Mouse (Mus musculus): ENCODE measurements around the gene Cggbp1. TPM values are rescaled to one million over a fixed set of nuclear protein-coding genes. Genes with fewer than 3 reads are reported as not detected.

Gene Cggbp1
- polyA plus RNA-seq (2012; ENCODE audit: insufficient read depth, insufficient read length, missing spikeins): 76.4 and 84.7 TPM in 2 replicates

DNA sequence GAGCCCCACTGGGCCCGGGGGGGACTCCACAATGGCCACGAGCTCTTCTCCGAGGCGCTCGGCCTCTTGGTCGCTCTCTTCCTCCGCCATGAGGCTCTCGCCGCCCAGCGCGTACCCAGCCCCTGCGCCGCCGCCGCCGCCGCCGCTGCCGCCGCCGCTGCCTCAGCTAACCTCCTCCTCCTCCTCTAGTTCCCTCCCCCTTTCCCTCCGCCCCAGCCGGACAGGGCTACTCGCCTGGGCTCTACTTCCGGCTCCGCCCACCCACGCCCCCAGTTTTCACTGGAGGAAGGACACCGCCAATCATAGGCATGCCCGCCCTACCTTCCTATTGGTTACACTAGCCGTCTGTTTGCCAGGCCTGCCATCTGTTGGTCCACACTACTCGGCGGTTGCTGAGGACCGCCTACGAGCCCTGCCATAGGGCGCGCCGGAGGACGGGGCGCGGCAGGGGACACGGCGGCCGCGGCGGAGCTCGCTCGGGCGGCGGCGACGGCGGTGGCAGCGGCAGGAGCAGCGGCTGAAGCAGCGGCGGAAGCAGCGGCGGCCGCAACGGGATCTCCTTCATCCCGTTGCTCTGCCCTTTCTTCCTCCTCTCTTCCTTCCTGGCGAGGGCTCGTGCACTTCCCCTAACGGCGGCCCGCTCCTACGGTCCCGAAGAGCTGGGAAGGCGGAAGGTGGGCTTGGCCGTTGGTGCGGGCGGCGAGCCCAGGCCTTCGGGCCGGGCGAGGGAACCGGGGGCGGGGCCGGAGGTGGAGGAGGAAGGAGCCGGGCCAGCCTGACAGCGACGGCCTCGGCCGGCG is at the start of gene Cggbp1, which contains the start of gene Zfp654:
Gene Cggbp1, plus strand, starts transcription at position 434 of the 800 bp plus-strand sequence.
Gene Zfp654, minus strand, starts transcription at position 90 of the 800 bp plus-strand sequence.
- no peak for TF ChIP-seq CTCF (IDR thresholded peaks at IDR 0.05; ENCODE audit: low read depth, low read length)
- TF ChIP-seq POLR2A (IDR thresholded peaks at IDR 0.05; ENCODE audit: borderline replicate concordance, low read depth, low read length): no peak; the same call in 1 of the 2 replicates
- H3K4me1 ChIP-seq (ENCODE audit: control insufficient read depth, insufficient read depth, low read length): peaks cover 13% of the 10 kb centered on the region
- H3K4me3 ChIP-seq (ENCODE audit: insufficient read depth, low read length): peak within 1 kb of the TSS; percentile 96
- H3K27ac ChIP-seq (ENCODE audit: insufficient read depth, low read depth, low read length): peak within 1 kb of the TSS; percentile 95

DNA sequence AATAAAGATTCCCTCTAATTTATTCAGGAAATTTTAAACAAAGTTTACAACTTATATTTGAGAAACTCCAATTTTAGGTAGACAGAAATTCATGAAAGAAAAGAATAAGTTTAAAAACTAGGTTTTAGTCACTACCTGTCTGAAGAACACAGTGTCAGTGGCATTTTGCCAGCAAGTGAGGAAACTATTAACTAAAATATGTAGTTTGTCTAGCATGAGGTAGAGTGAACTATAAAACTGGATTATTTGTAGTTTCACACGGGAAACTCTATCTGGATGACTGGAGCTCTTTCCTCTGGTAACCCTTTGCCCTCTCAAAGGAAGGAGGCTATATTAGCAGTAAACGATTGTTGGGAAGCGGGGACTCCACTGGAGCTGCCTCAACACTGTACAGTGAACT is 48.8 kb upstream of the Cggbp1 start:
- TF ChIP-seq POLR2A (IDR thresholded peaks at IDR 0.05; ENCODE audit: borderline replicate concordance, low read depth, low read length): no peak
- TF ChIP-seq CTCF (IDR thresholded peaks at IDR 0.05; ENCODE audit: low read depth, low read length): no peak
- H3K27ac ChIP-seq (ENCODE audit: insufficient read depth, low read depth, low read length): no peak overlapping the region
- no peak overlapping the region for H3K4me3 ChIP-seq (ENCODE audit: insufficient read depth, low read length)
- H3K4me1 ChIP-seq (ENCODE audit: control insufficient read depth, insufficient read depth, low read length): peaks cover 9% of the 10 kb centered on the region

DNA sequence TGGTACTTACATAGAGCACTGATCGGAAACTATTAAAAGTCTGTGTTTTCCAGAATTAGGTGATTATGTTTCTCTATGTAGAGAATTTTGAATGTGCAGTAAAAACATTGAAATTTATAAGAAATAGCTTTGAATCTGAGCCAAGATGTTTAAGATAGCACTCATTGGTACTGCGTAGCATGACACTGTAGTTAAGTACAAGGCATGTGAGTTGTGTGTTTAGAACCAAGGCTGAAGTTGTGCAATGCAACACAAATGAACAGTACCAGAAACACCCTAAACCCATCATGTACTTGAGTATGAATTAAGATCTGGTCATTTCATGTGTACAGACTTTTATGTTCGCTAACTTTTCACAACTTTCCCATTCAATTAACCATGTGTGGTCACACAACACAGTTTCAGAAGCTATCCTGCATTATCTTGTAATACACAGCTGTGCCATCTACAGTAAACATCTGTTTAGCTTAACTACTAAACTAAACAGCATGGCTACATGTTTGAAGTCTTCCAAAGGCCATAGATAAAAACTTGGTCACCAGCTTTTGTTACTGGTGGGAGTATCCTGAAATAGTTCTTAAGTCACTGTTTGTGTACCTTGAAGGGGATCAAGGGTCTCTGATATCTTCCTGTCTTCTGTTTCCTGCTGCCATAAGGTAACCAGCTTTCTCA is 34.6 kb upstream of the Cggbp1 start:
- Histone ChIP-seq H3K27ac (ENCODE audit: insufficient read depth, low read depth, low read length) (no peak overlapping the region), H3K4me1 (ENCODE audit: control insufficient read depth, insufficient read depth, low read length) (peaks cover 7% of the 10 kb centered on the region), H3K4me3 (ENCODE audit: insufficient read depth, low read length) (no peak overlapping the region)
- TF ChIP-seq CTCF (IDR thresholded peaks at IDR 0.05; ENCODE audit: low read depth, low read length) (no peak), POLR2A (IDR thresholded peaks at IDR 0.05; ENCODE audit: borderline replicate concordance, low read depth, low read length) (no peak)

DNA sequence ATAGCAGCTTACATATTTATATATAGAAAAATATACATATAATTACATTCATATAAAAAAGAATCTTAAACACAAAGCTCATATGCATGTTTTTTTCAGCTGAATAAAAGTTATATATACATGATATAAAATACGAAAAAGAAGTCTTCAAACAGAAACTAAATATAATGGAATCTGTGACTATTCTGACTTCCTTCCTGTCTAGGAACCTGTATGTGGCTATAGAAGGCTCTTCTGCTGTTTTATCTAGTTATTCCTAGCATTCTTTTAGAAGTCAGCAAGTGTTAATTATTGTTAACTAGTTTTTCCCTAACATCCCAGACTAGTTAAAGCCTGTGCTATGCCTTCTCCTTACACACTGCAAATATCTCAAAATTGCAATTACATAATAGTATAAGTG is 27.9 kb upstream of the Cggbp1 start:
- H3K4me3 ChIP-seq (ENCODE audit: insufficient read depth, low read length): no peak overlapping the region
- no peak overlapping the region for H3K27ac ChIP-seq (ENCODE audit: insufficient read depth, low read depth, low read length)
- TF ChIP-seq POLR2A (IDR thresholded peaks at IDR 0.05; ENCODE audit: borderline replicate concordance, low read depth, low read length) (no peak), CTCF (IDR thresholded peaks at IDR 0.05; ENCODE audit: low read depth, low read length) (no peak)
- peaks cover 4% of the 10 kb centered on the region for H3K4me1 ChIP-seq (ENCODE audit: control insufficient read depth, insufficient read depth, low read length)

DNA sequence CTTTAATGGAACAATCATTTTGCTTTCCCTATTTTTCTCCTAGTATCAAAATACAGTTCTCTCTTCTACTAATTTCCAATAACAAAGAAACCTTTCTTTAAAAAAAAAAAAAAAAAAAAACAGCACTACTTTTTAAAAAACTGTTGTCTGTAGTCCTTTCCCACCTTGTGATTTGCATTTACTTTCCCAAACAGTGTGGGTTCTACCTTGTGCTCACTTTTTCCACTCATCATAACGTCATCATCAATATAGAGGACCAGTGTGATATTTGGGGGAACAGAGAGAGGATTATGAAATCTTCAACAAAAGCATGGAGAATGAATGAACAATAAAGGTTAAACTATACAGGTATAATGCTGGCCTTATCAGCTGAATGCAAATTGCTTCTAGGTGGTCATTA is 27.3 kb upstream of the Cggbp1 start:
- no peak overlapping the region for H3K4me3 ChIP-seq (ENCODE audit: insufficient read depth, low read length)
- no peak overlapping the region for H3K27ac ChIP-seq (ENCODE audit: insufficient read depth, low read depth, low read length)
- H3K4me1 ChIP-seq (ENCODE audit: control insufficient read depth, insufficient read depth, low read length): 0 out of 2 replicates have a peak, but pooled peaks cover 2% of the 10 kb centered on the region
- TF ChIP-seq POLR2A (IDR thresholded peaks at IDR 0.05; ENCODE audit: borderline replicate concordance, low read depth, low read length) (no peak), CTCF (IDR thresholded peaks at IDR 0.05; ENCODE audit: low read depth, low read length) (no peak)

DNA sequence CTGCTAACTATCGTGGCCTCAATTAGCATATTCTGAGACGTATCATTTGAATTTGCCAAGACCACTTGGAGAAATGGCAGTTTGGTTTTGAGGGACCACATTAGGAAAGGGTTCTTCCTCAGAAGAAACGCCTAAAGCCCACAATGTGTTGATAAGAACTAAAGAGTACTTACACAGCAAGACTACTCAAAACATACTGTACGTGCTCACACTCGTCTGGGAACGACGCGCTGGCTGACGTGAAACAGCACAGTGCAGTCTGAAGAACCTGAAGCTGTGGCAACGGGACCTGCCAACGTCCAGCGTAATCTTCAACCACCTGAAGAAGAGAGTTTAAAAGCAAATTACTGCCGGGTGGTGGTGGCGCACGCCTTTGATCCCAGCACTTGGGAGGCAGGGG is 21.5 kb upstream of the Cggbp1 start:
- Histone ChIP-seq H3K27ac (ENCODE audit: insufficient read depth, low read depth, low read length) (no peak overlapping the region), H3K4me1 (ENCODE audit: control insufficient read depth, insufficient read depth, low read length) (peaks cover 3% of the 10 kb centered on the region), H3K4me3 (ENCODE audit: insufficient read depth, low read length) (no peak overlapping the region)
- TF ChIP-seq POLR2A (IDR thresholded peaks at IDR 0.05; ENCODE audit: borderline replicate concordance, low read depth, low read length) (no peak), CTCF (IDR thresholded peaks at IDR 0.05; ENCODE audit: low read depth, low read length) (no peak)

DNA sequence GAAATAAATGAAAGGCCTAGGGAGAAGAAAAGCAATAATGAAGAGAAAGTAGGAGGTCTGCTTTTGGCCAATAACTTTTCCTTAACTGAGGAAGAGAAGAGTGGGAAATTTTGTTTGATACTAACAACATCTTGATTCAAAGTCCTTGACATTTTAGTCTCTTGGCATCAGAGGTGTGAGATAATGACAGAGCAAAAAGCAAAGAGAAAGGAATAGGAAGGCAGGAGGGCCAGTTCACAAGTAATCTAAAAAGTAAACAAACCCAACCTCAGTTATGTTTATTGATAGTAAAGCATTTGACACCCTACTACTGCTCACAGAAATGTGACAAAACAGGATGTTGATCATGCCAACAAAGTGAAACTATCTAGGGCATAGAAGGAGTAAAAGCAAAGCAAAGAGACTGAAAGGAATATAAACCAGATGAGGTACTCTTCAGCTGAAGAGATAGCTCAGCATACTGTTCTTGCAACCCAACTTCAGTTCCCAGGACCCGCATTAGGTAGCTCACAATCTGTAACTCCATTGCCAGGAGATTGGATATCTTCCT is 15.7 kb upstream of the Cggbp1 start:
- Histone ChIP-seq H3K4me3 (ENCODE audit: insufficient read depth, low read length) (no peak overlapping the region), H3K27ac (ENCODE audit: insufficient read depth, low read depth, low read length) (no peak overlapping the region), H3K4me1 (ENCODE audit: control insufficient read depth, insufficient read depth, low read length) (peaks cover 12% of the 10 kb centered on the region)
- TF ChIP-seq POLR2A (IDR thresholded peaks at IDR 0.05; ENCODE audit: borderline replicate concordance, low read depth, low read length) (no peak), CTCF (IDR thresholded peaks at IDR 0.05; ENCODE audit: low read depth, low read length) (no peak)

DNA sequence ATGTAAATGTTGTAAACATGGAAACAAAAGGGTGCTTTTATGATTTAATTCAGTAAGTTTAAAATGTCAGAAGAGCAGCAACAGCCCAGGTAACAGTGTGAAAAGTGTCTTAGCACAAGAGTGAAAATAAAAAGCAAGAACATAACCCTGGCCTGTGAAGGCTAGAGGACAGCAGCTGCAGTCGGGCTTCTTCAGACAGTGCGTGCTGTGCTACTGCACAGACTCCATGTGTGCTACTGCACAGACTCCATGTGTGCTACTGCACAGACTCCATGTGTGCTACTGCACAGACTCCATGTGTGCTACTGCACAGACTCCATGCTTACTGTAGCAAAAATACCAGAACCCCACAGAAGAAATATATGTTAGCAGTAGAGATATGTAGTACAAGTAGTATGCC is 15.1 kb upstream of the Cggbp1 start:
- peaks cover 15% of the 10 kb centered on the region for H3K4me1 ChIP-seq (ENCODE audit: control insufficient read depth, insufficient read depth, low read length)
- no peak overlapping the region for H3K27ac ChIP-seq (ENCODE audit: insufficient read depth, low read depth, low read length)
- H3K4me3 ChIP-seq (ENCODE audit: insufficient read depth, low read length): no peak overlapping the region
- no peak for TF ChIP-seq POLR2A (IDR thresholded peaks at IDR 0.05; ENCODE audit: borderline replicate concordance, low read depth, low read length)
- TF ChIP-seq CTCF (IDR thresholded peaks at IDR 0.05; ENCODE audit: low read depth, low read length): no peak

DNA sequence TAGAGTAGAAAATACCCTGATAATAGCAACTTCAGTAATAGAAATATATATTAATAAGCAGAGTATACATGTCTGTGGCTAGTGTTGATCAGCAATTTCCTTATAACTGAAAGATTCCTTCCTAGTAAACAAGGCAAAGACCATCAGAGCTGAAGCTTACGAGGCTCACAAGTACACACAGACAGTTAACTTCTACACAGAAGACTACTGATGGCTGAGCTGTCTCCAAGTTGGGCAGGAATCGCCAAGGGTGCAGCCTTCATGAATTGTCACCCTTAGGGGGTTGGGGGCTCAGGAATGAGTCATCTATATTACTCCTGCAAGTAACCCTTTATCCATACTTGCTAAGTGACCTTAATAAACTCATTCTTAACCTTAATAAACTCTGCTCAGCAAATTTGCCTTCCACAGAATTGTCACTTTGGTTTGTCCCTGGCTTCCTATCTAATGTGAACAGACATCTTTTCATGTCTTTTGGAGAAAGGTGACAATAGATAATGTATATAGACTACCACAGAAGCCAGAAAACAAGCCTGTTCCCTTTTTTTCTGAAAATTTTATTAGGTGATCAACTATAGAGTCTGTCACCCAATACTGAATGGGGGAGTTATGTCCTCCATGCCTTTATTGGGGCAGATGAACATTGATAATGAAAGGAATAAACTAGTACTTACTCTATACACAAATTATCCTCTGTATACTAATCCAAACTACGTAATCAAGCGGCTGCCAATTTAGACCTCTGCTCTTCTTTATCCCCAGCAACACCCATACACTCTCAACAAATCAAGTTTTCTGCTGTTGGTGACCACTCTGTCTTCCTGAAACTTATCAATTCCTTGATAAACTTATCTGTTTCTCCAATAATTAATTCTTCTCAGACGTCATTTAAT is 10.1 kb upstream of the Cggbp1 start:
- no peak overlapping the region for H3K4me3 ChIP-seq (ENCODE audit: insufficient read depth, low read length)
- no peak overlapping the region for H3K27ac ChIP-seq (ENCODE audit: insufficient read depth, low read depth, low read length)
- TF ChIP-seq POLR2A (IDR thresholded peaks at IDR 0.05; ENCODE audit: borderline replicate concordance, low read depth, low read length) (no peak), CTCF (IDR thresholded peaks at IDR 0.05; ENCODE audit: low read depth, low read length) (no peak)
- peaks cover 9% of the 10 kb centered on the region for H3K4me1 ChIP-seq (ENCODE audit: control insufficient read depth, insufficient read depth, low read length)
